Mouse (Mus musculus): ENCODE results near the gene Adcy7. TPM values are rescaled to one million over a fixed set of nuclear protein-coding genes. Genes with fewer than 3 reads are reported as not detected.

Gene Adcy7
- polyA plus RNA-seq, 1 experiment = 63.7 TPM

- 77% methylated on average over 3 of the region's 3 CpGs for whole genome bisulfite sequencing
- no peak overlapping the region for H3K4me3 ChIP-seq (ENCODE audit: control insufficient read depth, insufficient read depth, low read length)
- no peak for DNase-seq
- H3K36me3 ChIP-seq (ENCODE audit: control insufficient read depth, insufficient read depth, low read length) = no peaks in the 10 kb centered on the region
- TF ChIP-seq POLR2A (IDR thresholded peaks at IDR 0.05; ENCODE audit: control insufficient read depth, extremely low read depth, insufficient read depth, low read length, poor library complexity) (no peak), CTCF (IDR thresholded peaks at IDR 0.05; ENCODE audit: borderline replicate concordance, control insufficient read depth, extremely low read depth, insufficient read depth, low read length, poor library complexity) (no peak)
- H3K27me3 ChIP-seq (ENCODE audit: control insufficient read depth, insufficient read depth, low read length) = no peaks in the 10 kb centered on the region
- H3K27ac ChIP-seq (ENCODE audit: control insufficient read depth, insufficient read depth, low read length) = no peak overlapping the region
- H3K4me1 ChIP-seq (replicated peaks; ENCODE audit: control insufficient read depth, insufficient read depth, low read length) = peaks cover 4% of the 10 kb centered on the region; the same call in 1 of the 2 replicates
These were observed 97.6 kb downstream of the Adcy7 start for GRCm38 (mm10) chr8:88369805-88370204.

- TF ChIP-seq CTCF (IDR thresholded peaks at IDR 0.05; ENCODE audit: borderline replicate concordance, control insufficient read depth, extremely low read depth, insufficient read depth, low read length, poor library complexity) = no peak
- no peak for TF ChIP-seq POLR2A (IDR thresholded peaks at IDR 0.05; ENCODE audit: control insufficient read depth, extremely low read depth, insufficient read depth, low read length, poor library complexity)
- no peak overlapping the region for H3K4me3 ChIP-seq (ENCODE audit: control insufficient read depth, insufficient read depth, low read length)
- no peaks in the 10 kb centered on the region for H3K36me3 ChIP-seq (ENCODE audit: control insufficient read depth, insufficient read depth, low read length)
- no peaks in the 10 kb centered on the region for H3K27me3 ChIP-seq (ENCODE audit: control insufficient read depth, insufficient read depth, low read length)
- 67% methylated on average over 2 of the region's 2 CpGs for WGBS
- H3K4me1 ChIP-seq (replicated peaks; ENCODE audit: control insufficient read depth, insufficient read depth, low read length) = peaks cover 8% of the 10 kb centered on the region
- H3K27ac ChIP-seq (ENCODE audit: control insufficient read depth, insufficient read depth, low read length) = no peak overlapping the region
- DNase-seq = no peak
These were observed 99.3 kb downstream of the Adcy7 start for GRCm38 (mm10) chr8:88371522-88371921.

- H3K36me3 ChIP-seq (ENCODE audit: control insufficient read depth, insufficient read depth, low read length) = no peaks in the 10 kb centered on the region
- no peak overlapping the region for H3K27ac ChIP-seq (ENCODE audit: control insufficient read depth, insufficient read depth, low read length)
- 41% methylated on average over 19 of the region's 19 CpGs for WGBS
- DNase-seq = peak; percentile 42
- no peak overlapping the region for H3K4me3 ChIP-seq (ENCODE audit: control insufficient read depth, insufficient read depth, low read length)
- no peak for TF ChIP-seq CTCF (IDR thresholded peaks at IDR 0.05; ENCODE audit: borderline replicate concordance, control insufficient read depth, extremely low read depth, insufficient read depth, low read length, poor library complexity)
- TF ChIP-seq POLR2A (IDR thresholded peaks at IDR 0.05; ENCODE audit: control insufficient read depth, extremely low read depth, insufficient read depth, low read length, poor library complexity) = no peak
- peaks cover 33% of the 10 kb centered on the region for H3K4me1 ChIP-seq (replicated peaks; ENCODE audit: control insufficient read depth, insufficient read depth, low read length)
- no peaks in the 10 kb centered on the region for H3K27me3 ChIP-seq (ENCODE audit: control insufficient read depth, insufficient read depth, low read length)
These were observed 104.8 kb downstream of the Adcy7 start for GRCm38 (mm10) chr8:88376836-88377582.

Other genes with a start within 250 kb of the Adcy7 start
- 18.1 and 22.7 TPM in 2 replicates for gene Cnep1r1, start 153.6 kb upstream of the Adcy7 start, polyA plus RNA-seq (2012; rRNA removed)
- gene Heatr3, start 134.5 kb upstream of the Adcy7 start, polyA plus RNA-seq (2012; rRNA removed) = 17.6 and 17.7 TPM in 2 replicates
- gene Tent4b, start 73.2 kb upstream of the Adcy7 start, polyA plus RNA-seq (2012; rRNA removed) = 33.6 and 34.1 TPM in 2 replicates
- gene Brd7, start 89.8 kb downstream of the Adcy7 start, polyA plus RNA-seq (2012; rRNA removed) = 27.9 and 34.6 TPM in 2 replicates
- gene Nkd1, start 249.0 kb downstream of the Adcy7 start, polyA plus RNA-seq (2012; rRNA removed) = 3.0 and 3.4 TPM in 2 replicates